Mouse (Mus musculus) intestine, embryonic 15.5 days (tissue): ENCODE results near the gene Atp6v1fnb. TPM values are rescaled to one million over a fixed set of nuclear protein-coding genes. Genes with fewer than 3 reads are reported as not detected.

Source experiments
- ATAC-seq: fragments of 200-750 bp; cut with Nextera tagmentation; 2 replicates; pipeline ENCODE4 v1.8.0; 2017; ENCODE audit warnings: moderate TSS enrichment, moderate library complexity
- H3K27ac ChIP-seq: fragments of 300-500 bp; sonication (generic); 2 replicates; pipeline ENCODE4 v1.5.1; 2015; ENCODE audit warnings: mild to moderate bottlenecking, inconsistent platforms
- H3K27me3 ChIP-seq: fragments of 300-500 bp; sonication (generic); replicated peaks from 2 replicates; pipeline ENCODE4 v1.6.1; 2015; ENCODE audit warnings: inconsistent platforms
- H3K36me3 ChIP-seq: fragments of 300-500 bp; sonication (generic); 2 replicates; pipeline ENCODE4 v1.6.1; 2015; ENCODE audit warnings: inconsistent platforms
- H3K4me1 ChIP-seq: fragments of 300-500 bp; sonication (generic); replicated peaks from 2 replicates; pipeline ENCODE4 v1.6.1; 2015; ENCODE audit warnings: inconsistent platforms
- H3K4me2 ChIP-seq: fragments of 300-500 bp; sonication (generic); replicated peaks from 2 replicates; pipeline ENCODE4 v1.6.1; 2015; ENCODE audit warnings: mild to moderate bottlenecking, inconsistent platforms
- H3K4me3 ChIP-seq: fragments of 300-500 bp; sonication (generic); replicated peaks from 2 replicates; pipeline ENCODE4 v1.5.1; 2015; ENCODE audit warnings: inconsistent platforms
- H3K9ac ChIP-seq: fragments of 300-500 bp; sonication (generic); 2 replicates; pipeline ENCODE4 v1.6.1; 2015; ENCODE audit warnings: inconsistent platforms
- H3K9me3 ChIP-seq: fragments of 300-500 bp; sonication (generic); 2 replicates; pipeline ENCODE4 v1.6.1; 2016; ENCODE audit warnings: inconsistent platforms
- WGBS: fragments of 180-500 bp; shearing (Covaris S2); methylation state at CpG from one replicate; pipeline ENCODE4 v1.1.7; 2015; 5-methylcytosine and 5-hydroxymethylcytosine counted together
- polyA plus RNA-seq: library from polyadenylated mRNA; unstranded; fragments of >200 nt; fragmentation: Nextera tagmentation; extraction: Ambion mirVana; gene quantifications from 2 replicates; pipeline ENCODE4 v1.2.1, GENCODE M21; 2015

Atp6v1fnb gene
- polyA plus RNA-seq, 1 experiment from 2014 or later = 0.24 TPM

DNA sequence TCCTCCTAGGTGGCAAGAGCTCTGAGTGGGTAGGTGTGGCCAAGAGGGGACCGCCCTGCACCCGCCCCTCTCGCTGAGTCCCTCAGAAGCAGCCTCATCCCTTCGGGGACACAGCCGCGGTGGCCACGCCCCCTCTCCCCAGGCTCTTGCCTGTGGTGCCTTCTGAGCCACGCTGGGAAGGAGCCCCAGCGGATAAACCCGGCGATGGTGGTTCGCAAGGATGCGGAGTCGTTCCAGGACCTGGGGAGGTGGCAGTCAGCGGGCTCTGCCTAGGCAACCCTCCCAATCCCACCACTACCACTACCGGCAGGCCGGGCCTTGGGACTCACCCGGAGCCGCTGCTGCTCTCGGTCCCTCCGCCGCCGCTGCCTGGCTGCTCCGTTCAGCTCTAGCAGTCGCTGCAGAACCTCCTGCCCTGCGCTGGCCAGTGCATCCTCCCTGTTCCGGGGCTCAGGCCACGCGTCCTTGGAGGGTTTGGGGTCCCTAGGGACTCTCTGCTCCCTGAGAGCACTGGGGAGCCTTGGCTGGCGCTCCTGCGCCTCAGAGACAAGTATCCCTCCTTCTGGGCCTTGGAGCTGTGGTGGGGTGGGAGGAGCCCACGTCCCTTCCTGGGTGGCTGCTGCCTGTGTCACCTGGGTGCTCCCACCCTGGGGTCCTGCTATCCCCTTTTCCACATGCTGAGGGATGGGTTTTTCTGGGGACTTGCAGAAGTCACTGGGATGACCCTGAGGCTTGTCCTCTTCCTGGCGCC, 2.9 kb downstream of the Atp6v1fnb start:
- 5% methylated on average over 33 of the region's 33 CpGs for WGBS
- Histone ChIP-seq H3K27me3 (no peaks in the 10 kb centered on the region), H3K4me3 (peak overlapping the region; percentile 44), H3K9ac (peak overlapping the region; percentile 40), H3K36me3 (peaks cover 10% of the 10 kb centered on the region), H3K9me3 (no peaks in the 10 kb centered on the region), H3K4me2 (peak overlapping the region; percentile 91), H3K27ac (no peak overlapping the region), H3K4me1 (0 out of 2 replicates have a peak, but pooled peaks cover 5% of the 10 kb centered on the region)
- peak; percentile 97 for ATAC-seq

DNA sequence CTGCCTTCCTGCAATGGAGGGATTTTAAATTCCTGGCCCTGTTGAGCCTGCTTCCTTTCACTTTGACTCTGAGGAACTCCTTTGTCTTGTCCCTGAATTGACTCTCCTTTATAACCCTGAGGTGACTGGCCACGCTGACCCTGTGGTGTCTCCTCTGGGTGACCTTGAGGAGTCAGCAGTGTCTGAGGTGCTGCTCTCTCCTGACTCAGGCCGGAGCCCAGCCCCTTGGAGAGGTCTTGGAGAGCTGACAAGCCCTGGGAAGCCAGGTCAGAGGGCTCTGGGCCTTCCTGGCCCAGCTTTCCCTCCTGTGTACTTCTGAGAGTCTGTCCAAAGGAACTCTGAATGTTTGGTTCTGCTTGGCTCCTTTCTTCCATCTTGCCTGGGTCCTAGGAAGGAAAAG, 3.5 kb downstream of the Atp6v1fnb start:
- 68% methylated on average over 2 of the region's 2 CpGs for WGBS
- Histone ChIP-seq H3K4me3 (no peak overlapping the region), H3K4me2 (0 out of 2 replicates have a peak overlapping the region, but pooled peaks have one; percentile 91)

DNA sequence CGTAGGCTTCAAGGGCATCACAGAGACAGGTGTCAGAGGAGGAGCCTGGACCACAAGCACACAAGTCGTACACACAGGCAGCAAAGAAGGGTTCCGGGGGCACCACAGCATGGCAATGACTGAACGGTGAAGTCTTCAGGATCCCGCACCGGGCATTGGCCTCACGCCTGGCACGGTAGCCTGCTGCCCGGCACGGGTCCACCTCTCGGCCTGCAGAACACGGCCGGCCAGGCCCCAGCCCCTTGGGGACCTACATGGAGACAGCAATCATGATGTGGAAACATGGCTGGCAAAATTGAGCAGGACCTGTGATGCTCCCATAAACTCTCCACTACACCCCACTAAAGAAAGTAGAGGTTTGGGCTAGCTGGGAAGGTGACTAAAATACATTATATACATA, 11.5 kb downstream of the Atp6v1fnb start:
- Histone ChIP-seq H3K9ac (no peak overlapping the region), H3K9me3 (no peaks in the 10 kb centered on the region), H3K27ac (no peak overlapping the region), H3K4me2 (no peak overlapping the region), H3K4me1 (peaks cover 7% of the 10 kb centered on the region), H3K36me3 (no peaks in the 10 kb centered on the region), H3K4me3 (no peak overlapping the region), H3K27me3 (no peaks in the 10 kb centered on the region)
- no peak for ATAC-seq
- WGBS = 92% methylated on average over 13 of the region's 13 CpGs

More for the DNA sequence above, 3.5 kb downstream of the Atp6v1fnb start:
- Histone ChIP-seq H3K9ac (no peak overlapping the region), H3K36me3 (peaks cover 10% of the 10 kb centered on the region), H3K27me3 (no peaks in the 10 kb centered on the region), H3K9me3 (no peaks in the 10 kb centered on the region), H3K27ac (no peak overlapping the region), H3K4me1 (0 out of 2 replicates have a peak, but pooled peaks cover 4% of the 10 kb centered on the region)
- no peak for ATAC-seq

DNA sequence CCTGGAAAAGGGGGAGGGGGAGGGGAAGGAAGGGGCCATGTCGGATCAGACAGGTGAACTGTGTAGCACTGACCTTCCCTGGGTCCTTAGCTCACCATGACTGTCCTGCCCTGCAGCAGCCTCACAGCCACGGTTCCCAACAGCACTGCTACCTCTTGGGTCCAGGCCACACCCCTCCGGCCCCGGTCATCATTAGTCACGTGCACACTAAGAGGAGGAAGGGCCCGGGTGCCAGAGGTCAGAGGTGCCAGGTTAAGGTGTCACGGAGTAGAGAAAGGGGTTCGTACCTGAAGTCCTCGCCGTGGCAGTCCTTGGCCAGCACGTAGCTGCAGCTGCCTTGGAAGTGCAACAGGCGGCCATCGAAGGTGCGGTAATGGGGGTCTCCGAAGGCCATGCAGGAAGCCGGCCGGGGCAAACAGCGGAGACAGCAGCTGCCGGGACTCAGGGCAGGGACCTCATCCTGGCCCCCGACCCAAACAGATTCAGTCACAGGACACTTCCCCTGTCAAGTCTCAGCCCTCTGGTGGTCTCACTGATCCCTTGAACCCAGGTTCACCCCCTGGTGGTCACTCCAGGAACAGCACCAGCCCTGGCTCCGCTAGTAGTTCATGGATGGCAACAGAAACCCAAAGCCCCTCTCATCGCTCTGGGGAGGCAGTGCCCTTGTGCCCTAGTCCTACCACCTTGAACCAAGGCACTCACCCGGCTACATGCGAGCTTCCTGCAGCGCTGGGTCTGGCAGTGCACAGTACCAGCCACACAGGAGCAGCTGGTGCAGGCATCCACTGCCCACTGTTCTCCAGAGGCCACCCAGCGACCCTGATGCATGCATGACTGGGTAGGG, 13.7 kb downstream of the Atp6v1fnb start:
- Histone ChIP-seq H3K4me1 (peaks cover 7% of the 10 kb centered on the region), H3K9ac (peak overlapping the region; percentile 20; the same call in 1 of the 2 replicates), H3K4me2 (peak overlapping the region; percentile 81), H3K36me3 (no peaks in the 10 kb centered on the region), H3K27me3 (no peaks in the 10 kb centered on the region), H3K9me3 (no peaks in the 10 kb centered on the region), H3K27ac (no peak overlapping the region), H3K4me3 (peak overlapping the region; percentile 36)
- WGBS = 10% methylated on average over 26 of the region's 26 CpGs
- peak; percentile 81 for ATAC-seq

DNA sequence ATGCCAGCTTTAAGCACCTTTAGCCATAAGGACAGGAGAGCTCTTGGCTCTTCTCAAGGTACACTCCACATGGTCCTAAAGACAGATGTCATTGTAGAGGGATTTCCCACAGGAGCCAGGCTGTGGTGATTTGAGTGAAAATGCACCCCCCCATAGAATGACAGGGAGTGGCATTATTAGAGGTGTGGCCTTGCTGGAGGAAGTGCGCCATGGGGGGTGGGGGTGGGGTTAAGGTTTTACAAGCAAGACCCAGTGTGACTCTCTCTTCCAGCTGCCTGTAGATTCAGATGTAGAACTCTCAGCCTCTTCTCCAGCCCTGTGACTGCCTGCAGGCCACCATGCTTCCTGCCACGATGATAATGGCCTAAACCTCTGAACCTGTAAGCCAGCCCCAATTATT, 14.7 kb downstream of the Atp6v1fnb start:
- 62% methylated on average over 2 of the region's 2 CpGs for WGBS
- no peak for ATAC-seq
- Histone ChIP-seq H3K4me3 (no peak overlapping the region), H3K27me3 (no peaks in the 10 kb centered on the region), H3K4me2 (no peak overlapping the region), H3K27ac (no peak overlapping the region), H3K9ac (no peak overlapping the region), H3K36me3 (no peaks in the 10 kb centered on the region), H3K9me3 (no peaks in the 10 kb centered on the region), H3K4me1 (peaks cover 7% of the 10 kb centered on the region)

DNA sequence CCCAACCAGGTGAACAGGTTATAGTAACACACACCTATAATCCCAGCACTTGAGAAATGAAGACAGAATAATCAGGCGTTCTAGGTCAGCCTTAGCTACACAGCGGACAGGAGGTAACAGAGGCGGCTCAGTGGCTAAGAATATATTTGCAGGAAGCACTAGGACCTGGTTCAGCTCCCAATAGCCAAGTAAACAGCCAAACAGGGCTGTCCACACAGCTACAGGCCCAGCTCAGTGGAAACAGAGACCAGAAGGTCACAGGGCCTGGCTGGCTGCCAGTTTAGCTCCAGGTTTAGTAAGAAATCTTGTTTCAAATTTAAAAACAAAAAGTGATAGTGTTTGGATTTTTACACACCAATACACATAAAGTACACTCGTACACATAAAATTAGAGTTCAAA, 22.9 kb downstream of the Atp6v1fnb start:
- H3K9ac ChIP-seq = no peak overlapping the region

DNA sequence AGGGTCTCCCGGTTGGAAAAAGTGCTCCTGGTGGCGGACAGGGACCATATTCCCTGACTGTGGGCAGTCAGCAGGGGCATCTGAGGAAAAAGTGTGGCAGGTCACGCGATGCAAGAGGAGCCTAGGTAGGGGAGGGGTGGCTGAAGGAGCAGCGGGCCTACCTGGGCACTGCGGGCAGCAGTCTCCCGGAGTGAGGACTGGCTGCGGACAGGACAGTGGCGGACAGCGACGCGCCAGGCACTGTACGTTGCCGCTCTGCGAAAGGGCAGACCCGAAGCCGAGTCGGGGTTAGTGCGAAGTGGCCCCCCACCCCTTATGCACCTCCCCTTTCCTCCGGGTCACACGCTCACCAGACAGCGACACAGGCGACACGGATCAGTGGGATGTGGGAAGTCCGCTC, 25.0 kb downstream of the Atp6v1fnb start:
- Histone ChIP-seq H3K9me3 (no peaks in the 10 kb centered on the region), H3K4me1 (no peaks in the 10 kb centered on the region), H3K4me3 (no peak overlapping the region), H3K4me2 (no peak overlapping the region), H3K36me3 (no peaks in the 10 kb centered on the region), H3K27ac (no peak overlapping the region), H3K27me3 (peaks cover 6% of the 10 kb centered on the region), H3K9ac (no peak overlapping the region)
- 41% methylated on average over 25 of the region's 25 CpGs for WGBS
- no peak for ATAC-seq

More for the DNA sequence above, 22.9 kb downstream of the Atp6v1fnb start:
- Histone ChIP-seq H3K4me1 (no peaks in the 10 kb centered on the region), H3K4me2 (no peak overlapping the region), H3K27ac (no peak overlapping the region), H3K9me3 (no peaks in the 10 kb centered on the region), H3K4me3 (no peak overlapping the region), H3K27me3 (peaks cover 6% of the 10 kb centered on the region), H3K36me3 (no peaks in the 10 kb centered on the region)
- no peak for ATAC-seq
- 83% methylated on average over 4 of the region's 4 CpGs for WGBS

DNA sequence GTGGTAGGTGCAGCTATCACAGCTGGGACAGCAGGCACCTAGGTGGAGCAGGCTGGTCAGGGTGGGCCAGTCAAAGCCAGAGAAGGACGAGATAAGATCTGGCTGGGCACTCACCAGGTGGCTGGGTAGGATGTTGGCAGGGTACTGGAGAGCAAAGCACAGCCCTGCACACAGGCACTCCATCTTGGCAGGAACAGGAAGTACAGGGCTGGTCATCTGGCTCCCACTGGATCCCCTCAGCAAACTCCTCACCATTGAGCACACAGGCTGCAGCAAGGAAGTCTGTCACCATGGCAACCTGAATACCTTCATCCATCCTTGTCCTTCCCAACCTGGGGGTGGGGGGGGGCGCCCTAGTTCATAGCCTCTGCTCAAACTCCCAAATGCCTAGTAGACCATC, 26.6 kb downstream of the Atp6v1fnb start:
- H3K4me1 ChIP-seq = no peaks in the 10 kb centered on the region
- peaks cover 6% of the 10 kb centered on the region for H3K27me3 ChIP-seq
- WGBS = 28% methylated on average over 2 of the region's 2 CpGs
- no peak overlapping the region for H3K4me2 ChIP-seq
- no peak overlapping the region for H3K9ac ChIP-seq
- H3K9me3 ChIP-seq = no peaks in the 10 kb centered on the region
- ATAC-seq = 0 out of 2 replicates have a peak, but pooled peaks have one; percentile 25
- H3K36me3 ChIP-seq = no peaks in the 10 kb centered on the region
- no peak overlapping the region for H3K27ac ChIP-seq
- no peak overlapping the region for H3K4me3 ChIP-seq

DNA sequence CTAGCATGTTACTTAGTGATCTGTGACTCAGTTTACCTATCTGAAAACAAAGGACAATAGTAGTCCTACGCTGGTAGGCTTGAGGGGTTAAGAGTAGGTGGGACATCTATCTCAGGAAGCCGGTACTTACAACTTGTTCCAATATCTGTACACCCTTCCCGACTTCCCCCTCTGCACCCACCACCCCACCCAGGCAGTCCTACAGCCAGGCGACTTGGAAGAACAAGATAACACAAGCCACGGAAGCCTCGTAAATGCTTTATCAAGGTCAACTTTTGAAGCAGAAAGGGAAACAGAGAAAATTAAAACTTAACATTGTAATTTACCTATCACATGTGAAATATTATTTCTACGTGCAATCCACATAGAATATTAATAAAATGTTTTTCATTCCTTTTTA, 28.9 kb downstream of the Atp6v1fnb start:
- H3K9me3 ChIP-seq = no peaks in the 10 kb centered on the region
- H3K36me3 ChIP-seq = no peaks in the 10 kb centered on the region
- no peak overlapping the region for H3K4me2 ChIP-seq
- no peak for ATAC-seq
- H3K27me3 ChIP-seq = peaks cover 6% of the 10 kb centered on the region
- no peak overlapping the region for H3K9ac ChIP-seq
- no peak overlapping the region for H3K27ac ChIP-seq
- WGBS = 85% methylated on average over 7 of the region's 7 CpGs
- H3K4me3 ChIP-seq = no peak overlapping the region
- no peaks in the 10 kb centered on the region for H3K4me1 ChIP-seq

DNA sequence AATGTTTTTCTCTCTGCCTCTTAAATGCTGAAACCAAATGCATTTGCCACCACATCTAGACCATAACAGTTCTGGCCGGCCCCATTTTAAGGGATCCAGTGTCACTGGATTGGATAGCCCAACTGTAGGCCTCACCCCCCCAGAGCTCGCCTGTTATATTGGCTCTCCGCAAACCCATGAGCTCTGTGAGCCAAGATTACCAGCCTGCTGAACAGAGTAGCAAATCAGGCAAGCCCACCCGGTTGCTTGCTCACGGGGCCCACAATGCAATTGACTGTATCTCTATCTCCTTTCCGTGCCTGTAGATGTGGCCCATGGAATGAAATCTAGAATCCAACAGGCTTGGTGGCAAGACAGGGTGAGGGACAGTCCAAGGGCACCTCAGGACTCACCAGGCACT, 29.6 kb downstream of the Atp6v1fnb start:
- Histone ChIP-seq H3K4me3 (no peak overlapping the region), H3K36me3 (no peaks in the 10 kb centered on the region), H3K4me2 (no peak overlapping the region), H3K27ac (no peak overlapping the region), H3K9me3 (no peaks in the 10 kb centered on the region), H3K27me3 (peaks cover 3% of the 10 kb centered on the region), H3K9ac (no peak overlapping the region), H3K4me1 (no peaks in the 10 kb centered on the region)
- 92% methylated on average over 6 of the region's 6 CpGs for WGBS
- ATAC-seq = no peak

DNA sequence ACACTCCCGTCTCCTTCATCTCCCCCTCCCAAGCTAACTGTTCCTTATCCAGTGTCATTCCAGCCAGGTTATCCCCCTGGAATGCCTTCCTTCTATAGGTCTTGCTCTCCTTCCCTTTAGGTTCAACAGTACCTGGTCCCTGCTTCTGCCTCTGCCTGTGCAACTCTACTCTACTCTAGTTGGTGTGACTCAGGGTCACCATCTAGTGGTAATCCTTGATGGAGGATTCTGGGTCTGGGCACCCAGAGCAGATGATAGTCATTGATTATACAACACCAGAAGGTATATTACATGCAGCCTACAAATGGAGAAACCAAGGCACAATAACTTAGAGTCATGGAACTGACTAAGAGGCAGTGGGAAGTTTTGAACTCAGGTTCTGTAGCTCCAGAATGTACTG, 30.4 kb downstream of the Atp6v1fnb start:
- H3K4me2 ChIP-seq = no peak overlapping the region
- no peaks in the 10 kb centered on the region for H3K9me3 ChIP-seq
- no peaks in the 10 kb centered on the region; the same call in 1 of the 2 replicates for H3K27me3 ChIP-seq
- H3K36me3 ChIP-seq = no peaks in the 10 kb centered on the region
- H3K4me1 ChIP-seq = 0 out of 2 replicates have a peak, but pooled peaks cover 2% of the 10 kb centered on the region
- H3K4me3 ChIP-seq = no peak overlapping the region
- H3K9ac ChIP-seq = no peak overlapping the region
- 88% methylated on average over 1 of the region's 1 CpGs for WGBS
- ATAC-seq = no peak
- H3K27ac ChIP-seq = no peak overlapping the region

DNA sequence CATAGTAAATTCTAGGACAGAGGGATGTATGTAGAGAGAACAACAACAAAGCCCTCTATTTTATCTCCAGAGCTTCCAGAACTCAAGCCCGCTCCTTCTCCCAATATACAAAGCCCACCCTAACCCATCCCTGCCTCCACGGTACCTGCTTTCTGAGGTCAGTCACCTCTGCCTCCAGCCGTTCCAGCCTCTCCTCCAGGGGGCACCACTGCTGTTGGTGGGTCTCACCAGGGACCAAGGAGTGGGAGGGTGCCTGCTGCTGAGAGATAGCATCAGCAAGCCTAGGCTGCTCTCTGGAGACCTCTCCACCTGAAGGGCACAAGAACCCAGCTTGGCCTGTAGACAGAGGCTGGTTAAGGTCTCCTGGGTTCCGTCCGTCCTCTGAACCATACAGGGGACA, 34.3 kb downstream of the Atp6v1fnb start:
- Histone ChIP-seq H3K36me3 (no peaks in the 10 kb centered on the region), H3K27me3 (no peaks in the 10 kb centered on the region), H3K4me2 (no peak overlapping the region), H3K4me3 (no peak overlapping the region), H3K27ac (no peak overlapping the region), H3K4me1 (peaks cover 19% of the 10 kb centered on the region), H3K9me3 (no peaks in the 10 kb centered on the region), H3K9ac (no peak overlapping the region)
- ATAC-seq = no peak
- 86% methylated on average over 5 of the region's 5 CpGs for WGBS
